Mouse (Mus musculus): ENCODE data around the gene Ap1b1. TPM values are rescaled to one million over a fixed set of nuclear protein-coding genes. Genes with fewer than 3 reads are reported as not detected.
A peak's percentile ranks its signal among the peaks of the same experiment; 100 is the strongest.
"Not testable (repeated sequence)": the region's sequence is repeated elsewhere in the genome, so short reads cannot be mapped to it uniquely, and the experiment has no call there.

The Ap1b1 gene
- total RNA-seq, 2 experiments from 2014 or later: 134 to 146 TPM

- DNase-seq (ENCODE audit: extremely low spot score in 1 of 2, low spot score in 1 of 2): peak in 1 of 2 experiments; percentile 31
Measured at GRCm38 (mm10) chr11:5059230-5059629, 72.6 kb downstream of the Ap1b1 start.

- DNase-seq (ENCODE audit: extremely low spot score in 1 of 2, low spot score in 1 of 2): peak; percentile 58 to 64
Measured at GRCm38 (mm10) chr11:5059704-5060156, 73.1 kb downstream of the Ap1b1 start.

GRCm38 (mm10) chr11:5060756-5061412, 74.3 kb downstream of the Ap1b1 start:
- DNase-seq (ENCODE audit: extremely low spot score in 1 of 2, low spot score in 1 of 2): no peak

GRCm38 (mm10) chr11:5061413-5062139, 75.0 kb downstream of the Ap1b1 start:
- DNase-seq (ENCODE audit: extremely low spot score in 1 of 2, low spot score in 1 of 2): peak; percentile 92 to 97

GRCm38 (mm10) chr11:5062326-5062725, 75.7 kb downstream of the Ap1b1 start:
- DNase-seq (ENCODE audit: extremely low spot score in 1 of 2, low spot score in 1 of 2): peak in 1 of 2 experiments; percentile 29

GRCm38 (mm10) chr11:5062860-5063505, 76.4 kb downstream of the Ap1b1 start:
- DNase-seq (ENCODE audit: extremely low spot score in 1 of 2, low spot score in 1 of 2): no peak

GRCm38 (mm10) chr11:5063561-5064281, 77.1 kb downstream of the Ap1b1 start:
- DNase-seq (ENCODE audit: extremely low spot score in 1 of 2, low spot score in 1 of 2): no peak

- peak in 1 of 2 experiments; percentile 21 for DNase-seq (ENCODE audit: extremely low spot score in 1 of 2, low spot score in 1 of 2)
Measured at GRCm38 (mm10) chr11:5064282-5065055, 77.8 kb downstream of the Ap1b1 start.

- DNase-seq (ENCODE audit: extremely low spot score in 1 of 2, low spot score in 1 of 2): peak; percentile 80 to 81
Measured at GRCm38 (mm10) chr11:5065056-5065821, 78.6 kb downstream of the Ap1b1 start, which contains the start of gene Gas2l1. Gas2l1 (minus strand) TSS chr11:5065327.

GRCm38 (mm10) chr11:5067063-5067462, 80.4 kb downstream of the Ap1b1 start:
- no peak for DNase-seq (ENCODE audit: extremely low spot score in 1 of 2, low spot score in 1 of 2)

- no peak for DNase-seq (ENCODE audit: extremely low spot score in 1 of 2, low spot score in 1 of 2)
Measured at GRCm38 (mm10) chr11:5068126-5068971, 81.7 kb downstream of the Ap1b1 start.

GRCm38 (mm10) chr11:5074882-5075281, 88.3 kb downstream of the Ap1b1 start:
- DNase-seq (ENCODE audit: extremely low spot score in 1 of 2, low spot score in 1 of 2): no peak

- no peak for DNase-seq (ENCODE audit: extremely low spot score in 1 of 2, low spot score in 1 of 2)
Measured at GRCm38 (mm10) chr11:5075760-5076159, 89.1 kb downstream of the Ap1b1 start.

- DNase-seq (ENCODE audit: extremely low spot score in 1 of 2, low spot score in 1 of 2): not testable (repeated sequence)
Measured at GRCm38 (mm10) chr11:5076843-5077242, 90.2 kb downstream of the Ap1b1 start.

- DNase-seq (ENCODE audit: extremely low spot score in 1 of 2, low spot score in 1 of 2): no peak
Measured at GRCm38 (mm10) chr11:5089147-5089546, 102.5 kb downstream of the Ap1b1 start.

GRCm38 (mm10) chr11:5091706-5092105, 105.1 kb downstream of the Ap1b1 start:
- no peak for DNase-seq (ENCODE audit: extremely low spot score in 1 of 2, low spot score in 1 of 2)

Data from layer of hippocampus, postnatal 25 days (tissue).